Comparison of ENCODE assay signal across 8 mouse cellular contexts in the genomic region with DNA sequence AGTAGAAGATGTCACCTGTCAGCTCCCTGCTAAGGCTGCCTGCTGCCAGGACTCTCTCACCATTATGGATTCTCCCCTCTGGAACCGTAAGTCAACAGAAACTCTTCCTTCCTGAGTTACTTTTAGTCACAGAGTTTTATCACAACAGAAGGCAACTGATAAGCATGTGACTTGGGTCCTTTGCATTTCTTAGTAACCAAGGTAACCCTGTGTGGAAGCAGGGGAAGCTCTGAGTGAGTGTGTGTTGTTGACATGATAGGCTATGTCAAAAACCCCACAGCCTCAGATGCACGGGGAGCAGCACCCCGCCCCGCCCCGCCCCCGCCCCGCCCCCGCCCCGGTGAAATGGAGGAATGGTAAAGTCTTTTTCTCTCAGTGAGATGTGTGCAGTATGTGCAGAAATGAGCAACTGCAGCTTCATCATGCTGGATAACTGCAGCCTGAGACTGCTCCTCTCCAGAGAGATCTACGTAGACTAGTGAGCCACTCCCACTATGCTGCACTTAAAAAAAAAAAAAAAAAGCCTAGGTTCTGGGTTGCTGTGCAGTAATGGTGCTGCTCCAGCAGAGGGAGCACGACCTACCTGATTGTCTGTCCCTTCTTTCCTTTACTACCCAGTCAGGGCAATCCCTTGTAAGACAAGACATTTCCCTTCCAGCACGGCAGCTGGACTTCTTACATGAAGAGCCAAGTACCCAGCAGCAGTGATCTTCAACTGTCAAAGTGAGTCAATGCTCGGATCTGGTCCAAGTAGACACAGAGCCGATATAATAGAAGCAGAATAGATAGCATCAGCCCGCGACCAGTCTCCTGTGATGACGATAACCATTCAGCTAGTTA.
A peak's percentile ranks its signal among the peaks of the same experiment; 100 is the strongest.
DNase-seq lines count a peak whose midpoint lies in the region; ATAC-seq and TF ChIP-seq lines count a peak whose summit lies in the region.

No protein-coding gene starts in this region.

- intact Hi-C loops in heart, postnatal 14 days (cut with DNase I) = loop anchor here (10.0 kb wide), 1 partner anchor 345 kb away; no protein-coding TSS in a partner anchor

- no peak for ATAC-seq in embryonic facial prominence, embryonic 12.5 days (ENCODE audit: insufficient number of reproducible peaks, insufficient read depth, low FRiP score, low TSS enrichment)
- ATAC-seq in lung, embryonic 15.5 days (ENCODE audit: borderline replicate concordance, extremely low read depth, low FRiP score, low TSS enrichment) = peak; percentile 49; the same call in 1 of the 2 replicates

- peaks cover 2% of the 10 kb centered on the region for H3K27me3 ChIP-seq in CH12.LX (replicated peaks)
- no peaks in the 10 kb centered on the region for H3K27me3 ChIP-seq in embryonic facial prominence, embryonic 12.5 days
- H3K27me3 ChIP-seq in lung, embryonic 15.5 days = no peaks in the 10 kb centered on the region

- in situ Hi-C loops in CH12.LX (cut with MboI; ENCODE audit: low pct_ligation_motif_present, low pct_unique_long_range_greater_than_20kb, low sequenced_read_pairs) = loop anchor here (10.0 to 25.0 kb wide), 2 partner anchors 315 to 812 kb away; no protein-coding TSS in a partner anchor

- no peak overlapping the region for H3K27ac ChIP-seq in CH12.LX (ENCODE audit: insufficient read depth, low read depth)
- no peak overlapping the region for H3K27ac ChIP-seq in embryonic facial prominence, embryonic 12.5 days
- H3K27ac ChIP-seq in lung, embryonic 15.5 days = no peak overlapping the region

- no peaks in the 10 kb centered on the region for H3K36me3 ChIP-seq in CH12.LX (replicated peaks in 1 of 2; ENCODE audit: control insufficient read depth in 1 of 2, insufficient read depth in 1 of 2, low read length in 1 of 2)
- H3K36me3 ChIP-seq in embryonic facial prominence, embryonic 12.5 days = no peaks in the 10 kb centered on the region
- H3K36me3 ChIP-seq in lung, embryonic 15.5 days = no peaks in the 10 kb centered on the region

- no peak for TF ChIP-seq EP300 in CH12.LX (IDR thresholded peaks at IDR 0.05; ENCODE audit: low read length)

- peak overlapping the region in 1 of 3 experiments; percentile 31 for H3K4me3 ChIP-seq in CH12.LX (replicated peaks in 1 of 3; ENCODE audit: low read depth in 2 of 3, low read length in 2 of 3, poor library complexity in 1 of 3)
- H3K4me3 ChIP-seq in embryonic facial prominence, embryonic 12.5 days = peak overlapping the region; percentile 16; the same call in 1 of the 2 replicates
- H3K4me3 ChIP-seq in lung, embryonic 15.5 days = peak overlapping the region; percentile 21

- peak; percentile 78 for DNase-seq in CH12.LX (ENCODE audit: extremely low read depth)
- DNase-seq in adrenal gland, postnatal 10 days = peak; percentile 49
- peak; percentile 49 to 54 for DNase-seq in heart, postnatal 14 days
- DNase-seq in layer of hippocampus, adult 18-20 months (ENCODE audit: low spot score in 2 of 2) = peak; percentile 56 to 67
- DNase-seq in retina, adult 2 months (ENCODE audit: low read depth, low spot score) = peak; percentile 32
- DNase-seq in yolk sac, embryonic 10.5 days (ENCODE audit: low spot score) = peak; percentile 58

- TF ChIP-seq POLR2A in CH12.LX (IDR thresholded peaks at IDR 0.05; ENCODE audit: low read depth, low read length) = no peak

- no peaks in the 10 kb centered on the region for H3K79me2 ChIP-seq in CH12.LX (replicated peaks; ENCODE audit: control insufficient read depth, extremely low read depth, insufficient read depth, poor library complexity, severe bottlenecking)

- dilution Hi-C loops in CH12.LX (cut with MboI; ENCODE audit: extremely low pct_ligation_motif_present, extremely low pct_unique_long_range_greater_than_20kb, low sequenced_read_pairs) = no loop called here

- WGBS in embryonic facial prominence, embryonic 12.5 days = 40% methylated on average over 17 of the region's 17 CpGs
- 29% methylated on average over 17 of the region's 17 CpGs for WGBS in lung, embryonic 15.5 days

- H3K9me3 ChIP-seq in CH12.LX (replicated peaks; ENCODE audit: low read length) = no peaks in the 10 kb centered on the region
- no peaks in the 10 kb centered on the region for H3K9me3 ChIP-seq in embryonic facial prominence, embryonic 12.5 days
- H3K9me3 ChIP-seq in lung, embryonic 15.5 days = no peaks in the 10 kb centered on the region

- H3K4me2 ChIP-seq in CH12.LX (ENCODE audit: insufficient read depth, low read depth, poor library complexity, severe bottlenecking) = peak overlapping the region; percentile 50
- H3K4me2 ChIP-seq in embryonic facial prominence, embryonic 12.5 days (replicated peaks) = peak overlapping the region; percentile 43
- H3K4me2 ChIP-seq in lung, embryonic 15.5 days = peak overlapping the region; percentile 46

- peaks cover 0 to 6% of the 10 kb centered on the region in 2 experiments; a peak in 2 of 4 replicates for H3K4me1 ChIP-seq in CH12.LX (ENCODE audit: control insufficient read depth in 1 of 2, insufficient read depth in 2 of 2)
- no peaks in the 10 kb centered on the region for H3K4me1 ChIP-seq in embryonic facial prominence, embryonic 12.5 days
- peaks cover 4% of the 10 kb centered on the region; the same call in 1 of the 2 replicates for H3K4me1 ChIP-seq in lung, embryonic 15.5 days

- TF ChIP-seq RAD21 in CH12.LX (IDR thresholded peaks at IDR 0.05; ENCODE audit: low read depth, low read length) = peak; percentile 40

- no peak overlapping the region for H3K9ac ChIP-seq in CH12.LX (ENCODE audit: insufficient read depth, low read depth)
- no peak overlapping the region for H3K9ac ChIP-seq in embryonic facial prominence, embryonic 12.5 days
- no peak overlapping the region for H3K9ac ChIP-seq in lung, embryonic 15.5 days

- peak; percentile 83 to 96 for TF ChIP-seq CTCF in CH12.LX (conservative IDR thresholded peaks at IDR 0.05 in 1 of 2, IDR thresholded peaks at IDR 0.05 in 1 of 2; ENCODE audit: low read depth in 2 of 2, low read length in 2 of 2)

TF ChIP-seq in CH12.LX, 34 proteins besides CTCF, POLR2A, EP300 and RAD21:
- TF ChIP-seq SMC3 (IDR thresholded peaks at IDR 0.05; ENCODE audit: low read depth, low read length) = peak; percentile 53
- TF ChIP-seq UBTF (IDR thresholded peaks at IDR 0.05; ENCODE audit: low read depth, low read length) = peak; percentile 67; the same call in 1 of the 2 replicates
- no peak for TF ChIP-seq IRF4 (IDR thresholded peaks at IDR 0.05; ENCODE audit: low read depth, low read length)
- no peak for TF ChIP-seq SIN3A (IDR thresholded peaks at IDR 0.05; ENCODE audit: low read length)
- TF ChIP-seq CHD2 (IDR thresholded peaks at IDR 0.05; ENCODE audit: low read length) = no peak
- no peak; the same call in 1 of the 2 replicates for TF ChIP-seq HCFC1 (IDR thresholded peaks at IDR 0.05; ENCODE audit: low read depth, low read length)
- peak; percentile 100 for TF ChIP-seq ZNF384 (IDR thresholded peaks at IDR 0.05; ENCODE audit: low read depth, low read length)
- no peak for TF ChIP-seq KAT2A (IDR thresholded peaks at IDR 0.05; ENCODE audit: insufficient replicate concordance, low read length)
- TF ChIP-seq MAFK (IDR thresholded peaks at IDR 0.05; ENCODE audit: insufficient replicate concordance, low read length) = no peak
